Mouse (Mus musculus) kidney, postnatal 10 days (tissue): ENCODE results near the gene Wtip.
"Not testable (repeated sequence)": the region's sequence is repeated elsewhere in the genome, so short reads cannot be mapped to it uniquely, and the experiment has no call there.

Experiments
- DNase-seq: peaks from one replicate; pipeline ENCODE4 v3.0.0; 2021; ENCODE audit warnings: mixed read lengths

Wtip gene

DNA sequence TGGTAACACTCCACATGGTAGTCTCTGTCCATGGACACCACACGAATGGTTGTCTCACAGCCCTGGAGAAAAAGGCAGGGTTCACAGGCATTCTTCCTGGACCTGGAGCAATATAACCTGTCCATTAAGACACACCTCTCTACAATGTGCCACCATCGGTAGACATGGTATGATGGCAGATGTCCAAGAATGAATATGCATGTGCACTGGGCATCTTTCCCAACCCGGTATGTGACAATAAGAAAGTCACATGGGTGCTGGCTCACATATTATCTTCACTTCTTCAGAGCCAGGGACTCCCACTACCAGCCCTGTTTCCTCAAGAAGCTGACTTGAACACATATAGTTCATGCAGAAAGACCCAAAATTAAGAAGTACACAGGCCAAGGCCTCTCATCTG lies 16.5 kb downstream of the Wtip start:
- DNase-seq = no peak

GRCm38 (mm10) chr7:34109190-34109589 lies 23.9 kb downstream of the Wtip start:
- DNase-seq = no peak

DNA sequence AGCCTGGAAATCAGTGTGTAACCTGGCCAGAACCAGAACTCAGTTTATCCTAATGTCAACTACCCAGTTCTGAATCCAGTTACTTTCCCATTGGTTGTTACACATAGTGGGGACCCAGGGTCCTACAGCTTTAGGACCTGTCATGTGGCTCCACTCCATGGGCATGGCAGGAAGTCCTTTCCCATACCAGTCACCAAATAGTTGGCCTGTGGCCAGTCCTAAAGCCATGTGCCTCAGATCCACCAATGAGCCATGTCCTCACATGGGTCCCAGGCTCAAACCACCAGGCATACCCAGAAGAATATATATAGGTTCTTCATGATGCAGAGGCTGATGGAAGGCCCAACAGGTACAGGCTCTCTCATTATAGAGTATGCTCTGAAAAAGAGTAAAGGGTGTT lies 31.8 kb downstream of the Wtip start:
- DNase-seq = no peak

GRCm38 (mm10) chr7:34100002-34100401 lies 33.1 kb downstream of the Wtip start:
- DNase-seq = no peak

- DNase-seq = no peak
Observed at GRCm38 (mm10) chr7:34094911-34095481, 38.1 kb downstream of the Wtip start, which contains the start of gene Scgb1b30. TSS of gene Scgb1b30 (plus strand) at chr7:34095431.

- DNase-seq = not testable (repeated sequence)
Observed at GRCm38 (mm10) chr7:34068132-34068531, 64.9 kb downstream of the Wtip start.
